Comparison of ENCODE assay signal across 8 mouse cellular contexts in genomic region chr7:100931316-100931925, GRCm38 (mm10). TPM values are rescaled to one million over a fixed set of nuclear protein-coding genes. Genes with fewer than 3 reads are reported as not detected.
DNase-seq lines count a peak whose midpoint lies in the region; TF ChIP-seq lines count a peak whose summit lies in the region.

No protein-coding gene starts in this region.

- peak overlapping the region; percentile 76 to 96 for H3K4me3 ChIP-seq in ES-E14 (ENCODE audit: insufficient read depth in 1 of 2, low read depth in 1 of 2, low read length in 2 of 2, poor library complexity in 1 of 2, severe bottlenecking in 1 of 2)
- H3K4me3 ChIP-seq in heart, embryonic 10.5 days: peak overlapping the region; percentile 87

- H3K4me1 ChIP-seq in ES-E14 (ENCODE audit: control insufficient read depth in 2 of 2, insufficient read depth in 2 of 2, low read length in 2 of 2, poor library complexity in 1 of 2): peaks cover 5 to 28% of the 10 kb centered on the region in 2 experiments; a peak in 3 of 4 replicates
- peaks cover 66% of the 10 kb centered on the region for H3K4me1 ChIP-seq in heart, embryonic 10.5 days

- H3K36me3 ChIP-seq in ES-E14 (ENCODE audit: control insufficient read depth, insufficient read depth, low read length, poor library complexity, severe bottlenecking): peaks cover 20% of the 10 kb centered on the region; the same call in 1 of the 2 replicates
- peaks cover 8% of the 10 kb centered on the region for H3K36me3 ChIP-seq in heart, embryonic 10.5 days

- H3K27ac ChIP-seq in ES-E14 (ENCODE audit: insufficient read depth, low read depth, low read length, poor library complexity, severe bottlenecking): peak overlapping the region; percentile 78
- H3K27ac ChIP-seq in heart, embryonic 10.5 days: peak overlapping the region; percentile 94

- H3K27me3 ChIP-seq in heart, embryonic 10.5 days (ENCODE audit: insufficient read depth, poor library complexity, severe bottlenecking): 0 out of 2 replicates have a peak, but pooled peaks cover 9% of the 10 kb centered on the region

- H3K9me3 ChIP-seq in ES-E14 (ENCODE audit: control insufficient read depth, insufficient read depth, low read depth, low read length): no peaks in the 10 kb centered on the region
- no peaks in the 10 kb centered on the region for H3K9me3 ChIP-seq in heart, embryonic 10.5 days

- under 1% methylated on average over 73 of the region's 73 CpGs for WGBS in heart, embryonic 10.5 days

- H3K9ac ChIP-seq in ES-E14 (ENCODE audit: insufficient read depth, low read depth, low read length, poor library complexity, severe bottlenecking): peak overlapping the region; percentile 80

- in situ Hi-C loops in ES-E14 (cut with MboI; ENCODE audit: low sequenced_read_pairs in 2 of 2, unreplicated experiment in 2 of 2): no loop called here

- DNase-seq in gastrocnemius, postnatal 10 days: peak; percentile 73
- DNase-seq in gastrocnemius, adult 18-20 months (ENCODE audit: low spot score): no peak
- DNase-seq in ES-E14 (ENCODE audit: low read depth, low spot score): no peak
- no peak for DNase-seq in heart, embryonic 10.5 days (ENCODE audit: low spot score)
- peak; percentile 57 for DNase-seq in kidney, postnatal 14 days
- DNase-seq in neural tube, embryonic 10.5 days (ENCODE audit: extremely low spot score, low spot score): peak; percentile 76
- no peak for DNase-seq in frontal cortex, adult 2 months (ENCODE audit: extremely low spot score in 1 of 2, low spot score in 1 of 2)
- no peak for DNase-seq in cerebellum, postnatal 14 days

TF ChIP-seq in ES-E14, 5 proteins besides CTCF, POLR2A, EP300 and RAD21:
- TF ChIP-seq CHD2 (IDR thresholded peaks at IDR 0.05; ENCODE audit: low read depth, low read length): no peak
TF ChIP-seq in ES-E14: peak in this region for 0.

RNA-seq across cellular contexts. Expression of gene Arhgef17, which starts 0.5 kb away (rescaled TPM):
- 10 to 100 TPM; 29.6 to 35.5 TPM for total RNA-seq in gastrocnemius, postnatal 10 days (2021)
- total RNA-seq in gastrocnemius, adult 18-20 months (2021): 10 to 100 TPM; 32.1 to 35.5 TPM
- total RNA-seq in ES-E14 (2012; rRNA removed): 21.8 and 23.2 TPM in 2 replicates
- 7.9 and 10.1 TPM in 2 replicates for polyA plus RNA-seq in heart, embryonic 10.5 days (2016; fragmentation: Nextera tagmentation; extraction: Ambion mirVana)
- polyA plus RNA-seq in frontal cortex, adult 2 months (2012; rRNA removed): 74.9 and 86.0 TPM in 2 replicates

RNA-seq across cellular contexts. Expression of gene P2ry6, which starts 43.0 kb away (rescaled TPM):
- 1 to 10 TPM; 2.3 to 4.0 TPM for total RNA-seq in gastrocnemius, postnatal 10 days (2021)
- total RNA-seq in gastrocnemius, adult 18-20 months (2021): under 1 TPM; 0.59 to 0.90 TPM
- 0.45 and 0.95 TPM in 2 replicates for total RNA-seq in ES-E14 (2012; rRNA removed)
- polyA plus RNA-seq in heart, embryonic 10.5 days (2016; fragmentation: Nextera tagmentation; extraction: Ambion mirVana): 0.97 and 1.2 TPM in 2 replicates
- polyA plus RNA-seq in frontal cortex, adult 2 months (2012; rRNA removed): 3.4 and 4.1 TPM in 2 replicates

Comparison
In these comparisons a context has a peak if more than half of its experiments do, and no peak if none do; other contexts are left out.
1. DNase-seq: peak in gastrocnemius, postnatal 10 days (single experiment), kidney, postnatal 14 days (single experiment) and neural tube, embryonic 10.5 days (single experiment); none in gastrocnemius, adult 18-20 months (single experiment), ES-E14 (single experiment), heart, embryonic 10.5 days (single experiment), frontal cortex, adult 2 months (0 of 2) and cerebellum, postnatal 14 days (0 of 2).